Mouse (Mus musculus): Measurements from ENCODE around the gene Zfp639. TPM values are rescaled to one million over a fixed set of nuclear protein-coding genes. Genes with fewer than 3 reads are reported as not detected.
A peak's percentile ranks its signal among the peaks of the same experiment; 100 is the strongest.

The Zfp639 gene
- polyA plus RNA-seq, 1 experiment from 2014 or later: 37.5 TPM

DNA sequence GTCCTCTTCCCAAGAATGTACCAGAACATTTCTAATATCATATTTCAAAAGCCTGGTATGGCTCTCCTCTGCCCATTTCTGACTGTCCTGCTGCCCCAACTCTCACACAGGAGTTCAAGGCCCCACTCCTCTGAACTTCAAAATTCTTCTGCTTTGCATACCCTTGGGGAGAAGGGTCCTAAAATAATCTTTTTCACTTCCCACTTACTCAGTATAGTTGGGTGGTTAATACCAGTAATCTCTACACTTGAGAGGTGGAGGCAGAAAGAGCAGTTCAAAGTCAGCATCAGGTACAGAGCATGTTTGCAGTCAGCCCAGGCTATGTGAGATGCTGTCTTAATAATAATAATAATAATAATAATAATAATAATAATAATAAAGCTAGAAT is 19.1 kb upstream of the Zfp639 start:
- no peaks in the 10 kb centered on the region for H3K27me3 ChIP-seq (replicated peaks)
- H3K4me3 ChIP-seq: no peak overlapping the region
- no peak overlapping the region for H3K4me2 ChIP-seq
- no peaks in the 10 kb centered on the region for H3K36me3 ChIP-seq (replicated peaks)
- no peak overlapping the region for H3K9ac ChIP-seq
- no peak for ATAC-seq (replicated peaks)
- no peaks in the 10 kb centered on the region for H3K4me1 ChIP-seq
- no peak overlapping the region for H3K27ac ChIP-seq
- no peaks in the 10 kb centered on the region for H3K9me3 ChIP-seq

- Histone ChIP-seq H3K4me1 (no peaks in the 10 kb centered on the region; the same call in 1 of the 2 replicates), H3K9me3 (no peaks in the 10 kb centered on the region), H3K4me3 (no peak within 1 kb of the TSS), H3K36me3 (replicated peaks) (no peaks in the 10 kb centered on the region), H3K27me3 (replicated peaks) (no peaks in the 10 kb centered on the region), H3K27ac (no peak within 1 kb of the TSS), H3K9ac (no peak within 1 kb of the TSS), H3K4me2 (no peak within 1 kb of the TSS)
- ATAC-seq (replicated peaks): no peak
- 83% methylated on average over 11 of the region's 11 CpGs for WGBS
These were observed 17.7 kb upstream of the Zfp639 start, which contains the start of gene Kcnmb3 for GRCm38 (mm10) chr3:32492097-32493090. TSS of gene Kcnmb3 (minus strand) at chr3:32492231.

DNA sequence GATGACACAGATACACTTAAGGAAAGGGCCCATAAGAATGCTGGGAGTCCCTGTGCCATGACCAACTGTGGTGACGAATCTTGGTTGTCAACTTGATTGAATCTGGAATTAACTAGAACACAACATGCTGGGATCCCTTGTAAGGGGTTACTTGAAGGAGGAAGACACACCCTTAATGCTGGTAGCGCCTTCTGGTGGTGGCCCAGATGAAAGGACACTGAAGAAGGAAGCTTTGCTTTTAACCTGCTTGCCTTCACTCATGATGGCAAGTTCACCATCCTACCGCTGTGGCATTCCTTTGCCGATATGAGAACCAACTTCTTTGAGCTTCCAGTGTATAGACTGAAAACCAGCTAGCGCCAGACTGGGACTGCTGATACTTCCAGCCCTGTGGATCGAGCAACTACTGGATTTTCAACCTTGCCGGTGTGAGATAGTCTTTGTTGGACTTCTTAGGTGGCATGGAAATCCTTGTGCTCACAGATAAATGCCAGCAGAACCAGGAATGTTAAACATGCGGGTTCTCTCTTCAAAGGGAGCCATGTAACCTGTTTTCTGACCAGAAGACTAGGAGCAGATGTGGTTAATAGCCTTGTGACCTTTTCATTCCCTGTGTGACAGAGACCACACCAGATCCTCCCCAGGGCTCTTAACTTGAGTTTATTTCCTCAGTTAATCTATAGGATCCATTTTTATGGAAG is 15.5 kb upstream of the Zfp639 start:
- H3K36me3 ChIP-seq (replicated peaks): no peaks in the 10 kb centered on the region
- no peaks in the 10 kb centered on the region; the same call in 1 of the 2 replicates for H3K4me1 ChIP-seq
- WGBS: 89% methylated on average over 8 of the region's 8 CpGs
- H3K4me2 ChIP-seq: no peak overlapping the region
- no peaks in the 10 kb centered on the region for H3K9me3 ChIP-seq
- H3K27ac ChIP-seq: no peak overlapping the region
- no peak overlapping the region for H3K4me3 ChIP-seq
- H3K9ac ChIP-seq: no peak overlapping the region
- ATAC-seq (replicated peaks): no peak
- no peaks in the 10 kb centered on the region for H3K27me3 ChIP-seq (replicated peaks)

GRCm38 (mm10) chr3:32495088-32495770 is 14.8 kb upstream of the Zfp639 start:
- no peaks in the 10 kb centered on the region for H3K9me3 ChIP-seq
- no peaks in the 10 kb centered on the region for H3K27me3 ChIP-seq (replicated peaks)
- ATAC-seq (replicated peaks): no peak
- H3K27ac ChIP-seq: no peak overlapping the region
- 28% methylated on average over 8 of the region's 8 CpGs for WGBS
- no peaks in the 10 kb centered on the region for H3K36me3 ChIP-seq (replicated peaks)
- no peak overlapping the region for H3K4me3 ChIP-seq
- H3K9ac ChIP-seq: no peak overlapping the region
- H3K4me2 ChIP-seq: no peak overlapping the region
- no peaks in the 10 kb centered on the region; the same call in 1 of the 2 replicates for H3K4me1 ChIP-seq

DNA sequence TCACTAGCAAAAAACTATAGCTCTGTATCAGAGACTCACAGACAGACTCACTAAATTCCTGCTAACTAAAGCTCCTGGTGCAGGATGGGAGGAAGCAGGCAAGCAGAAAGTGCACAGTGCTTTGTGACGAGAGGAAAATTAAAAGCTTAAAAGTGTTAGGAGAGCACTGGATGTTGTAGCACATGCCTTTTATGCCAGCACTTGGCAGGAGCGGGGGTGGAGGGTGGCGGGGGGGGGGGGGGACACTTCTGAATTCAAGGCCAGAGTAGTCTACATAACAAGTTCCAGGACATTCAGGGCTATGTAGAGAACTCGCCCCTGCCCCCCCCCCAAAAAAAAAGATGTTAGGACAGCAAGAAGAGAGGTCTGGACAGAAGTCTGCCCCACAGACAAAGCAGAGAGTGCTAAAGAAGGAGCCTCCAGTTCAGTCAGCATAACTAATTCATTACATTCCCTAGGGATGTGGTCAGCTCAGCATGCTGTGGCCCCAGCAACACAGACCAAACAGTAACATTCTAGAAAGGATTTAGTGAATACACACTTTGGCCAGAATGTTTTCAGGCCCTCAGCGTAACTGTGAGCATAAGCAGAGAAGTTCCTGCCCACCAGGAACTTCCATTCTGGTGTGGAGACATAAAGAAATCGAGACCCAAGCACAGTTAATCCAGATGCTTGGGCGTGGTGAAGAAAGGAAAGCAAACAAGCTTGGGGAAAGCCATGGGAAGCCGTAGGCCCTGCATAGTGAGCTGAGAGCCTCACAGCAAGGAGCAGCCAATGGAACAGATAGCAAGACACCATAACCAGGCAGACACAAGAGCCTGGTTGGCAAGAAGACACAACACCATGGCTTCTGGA is 14.0 kb upstream of the Zfp639 start:
- no peak for ATAC-seq (replicated peaks)
- WGBS: 26% methylated on average over 8 of the region's 8 CpGs

GRCm38 (mm10) chr3:32496711-32497070 is 13.4 kb upstream of the Zfp639 start:
- Histone ChIP-seq H3K36me3 (replicated peaks) (no peaks in the 10 kb centered on the region), H3K27ac (no peak overlapping the region), H3K4me2 (no peak overlapping the region), H3K9ac (no peak overlapping the region), H3K4me3 (no peak overlapping the region), H3K9me3 (no peaks in the 10 kb centered on the region), H3K4me1 (no peaks in the 10 kb centered on the region; the same call in 1 of the 2 replicates), H3K27me3 (replicated peaks) (no peaks in the 10 kb centered on the region)
- 100% methylated on average over 1 of the region's 1 CpGs for WGBS
- ATAC-seq (replicated peaks): no peak

More for the DNA sequence above, 14.0 kb upstream of the Zfp639 start:
- H3K36me3 ChIP-seq (replicated peaks): no peaks in the 10 kb centered on the region
- no peak overlapping the region for H3K27ac ChIP-seq
- H3K9me3 ChIP-seq: no peaks in the 10 kb centered on the region
- no peak overlapping the region for H3K4me2 ChIP-seq
- no peaks in the 10 kb centered on the region for H3K27me3 ChIP-seq (replicated peaks)
- H3K4me1 ChIP-seq: no peaks in the 10 kb centered on the region; the same call in 1 of the 2 replicates
- H3K4me3 ChIP-seq: no peak overlapping the region
- no peak overlapping the region for H3K9ac ChIP-seq

GRCm38 (mm10) chr3:32500346-32500745 is 9.7 kb upstream of the Zfp639 start:
- H3K9me3 ChIP-seq: no peaks in the 10 kb centered on the region
- 91% methylated on average over 2 of the region's 2 CpGs for WGBS
- no peaks in the 10 kb centered on the region; the same call in 1 of the 2 replicates for H3K4me1 ChIP-seq
- H3K4me2 ChIP-seq: no peak overlapping the region
- H3K9ac ChIP-seq: no peak overlapping the region
- H3K36me3 ChIP-seq (replicated peaks): no peaks in the 10 kb centered on the region
- H3K27me3 ChIP-seq (replicated peaks): no peaks in the 10 kb centered on the region
- no peak overlapping the region for H3K27ac ChIP-seq
- ATAC-seq (replicated peaks): no peak
- H3K4me3 ChIP-seq: no peak overlapping the region

- no peak for ATAC-seq (replicated peaks)
- H3K4me1 ChIP-seq: peaks cover 14% of the 10 kb centered on the region
- no peak overlapping the region for H3K27ac ChIP-seq
- no peak overlapping the region for H3K4me2 ChIP-seq
- no peaks in the 10 kb centered on the region for H3K9me3 ChIP-seq
- H3K4me3 ChIP-seq: no peak overlapping the region
- WGBS: 67% methylated on average over 3 of the region's 3 CpGs
- H3K36me3 ChIP-seq (replicated peaks): no peaks in the 10 kb centered on the region
- H3K27me3 ChIP-seq (replicated peaks): no peaks in the 10 kb centered on the region
- no peak overlapping the region for H3K9ac ChIP-seq
These were observed 4.2 kb upstream of the Zfp639 start for GRCm38 (mm10) chr3:32505841-32506240.

DNA sequence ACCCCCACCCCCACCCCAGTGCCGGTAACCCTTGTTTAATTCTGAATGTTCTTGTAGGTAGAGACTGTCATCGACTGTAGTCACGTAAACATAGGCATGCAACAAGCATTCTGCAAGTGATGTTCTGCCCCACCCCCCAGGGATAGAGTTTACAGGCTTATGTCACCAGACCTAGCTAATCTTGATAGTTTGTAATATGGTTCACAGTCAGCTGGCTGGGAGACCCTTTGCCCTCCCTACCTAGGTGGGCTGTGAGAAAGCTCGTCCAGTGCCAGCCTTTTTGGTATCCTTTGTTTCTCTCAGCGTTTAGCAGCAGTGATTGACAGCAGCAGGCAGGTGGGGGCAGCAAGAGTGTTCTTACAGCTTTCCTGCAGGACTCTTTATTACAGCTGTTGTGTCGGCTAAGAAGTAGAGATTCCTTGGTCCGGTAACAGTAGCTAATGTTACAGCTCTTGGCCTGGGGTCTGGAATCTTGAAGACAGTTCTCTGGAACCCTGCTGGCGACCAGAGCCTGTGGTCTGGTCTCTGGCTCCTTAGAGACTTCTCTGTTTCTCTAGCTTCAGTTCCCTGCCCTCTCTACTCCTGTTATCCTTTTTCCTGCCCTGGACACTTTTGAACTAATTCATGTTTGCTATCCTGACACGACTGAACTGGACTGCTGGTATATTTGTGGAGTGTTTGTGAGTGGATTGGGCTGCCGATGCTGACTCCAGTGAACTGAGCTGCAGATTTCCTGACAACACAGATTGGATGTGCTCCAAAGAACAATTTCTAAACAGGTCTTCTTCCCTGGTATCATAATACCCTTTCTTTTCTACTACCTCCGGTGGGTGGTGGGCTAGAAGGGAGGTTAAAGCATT is 3.5 kb upstream of the Zfp639 start:
- 59% methylated on average over 11 of the region's 11 CpGs for WGBS
- Histone ChIP-seq H3K4me1 (peaks cover 21% of the 10 kb centered on the region), H3K36me3 (replicated peaks) (no peaks in the 10 kb centered on the region), H3K9ac (no peak overlapping the region), H3K4me2 (no peak overlapping the region), H3K27ac (no peak overlapping the region), H3K4me3 (no peak overlapping the region), H3K9me3 (no peaks in the 10 kb centered on the region), H3K27me3 (replicated peaks) (no peaks in the 10 kb centered on the region)
- ATAC-seq (replicated peaks): no peak

GRCm38 (mm10) chr3:32508666-32509324 is 1.3 kb upstream of the Zfp639 start:
- H3K4me3 ChIP-seq: peak overlapping the region; percentile 20
- H3K9ac ChIP-seq: 0 out of 2 replicates have a peak overlapping the region, but pooled peaks have one; percentile 6
- ATAC-seq (replicated peaks): peak; percentile 32

More at GRCm38 (mm10) chr3:32508666-32509324, 1.3 kb upstream of the Zfp639 start:
- Histone ChIP-seq H3K4me2 (peak overlapping the region; percentile 69), H3K36me3 (replicated peaks) (no peaks in the 10 kb centered on the region), H3K27me3 (replicated peaks) (no peaks in the 10 kb centered on the region), H3K27ac (no peak overlapping the region), H3K4me1 (peaks cover 39% of the 10 kb centered on the region), H3K9me3 (no peaks in the 10 kb centered on the region)
- WGBS: 2% methylated on average over 17 of the region's 17 CpGs
